Mouse (Mus musculus) fibroblast of lung, adult 2 months (primary cell): ENCODE data around the gene Stt3b.

ENCODE experiments used
- DNase-seq: peaks from one replicate; pipeline ENCODE4 v3.0.0-alpha.2; 2011; ENCODE audit warnings: low read depth

Stt3b gene

DNA sequence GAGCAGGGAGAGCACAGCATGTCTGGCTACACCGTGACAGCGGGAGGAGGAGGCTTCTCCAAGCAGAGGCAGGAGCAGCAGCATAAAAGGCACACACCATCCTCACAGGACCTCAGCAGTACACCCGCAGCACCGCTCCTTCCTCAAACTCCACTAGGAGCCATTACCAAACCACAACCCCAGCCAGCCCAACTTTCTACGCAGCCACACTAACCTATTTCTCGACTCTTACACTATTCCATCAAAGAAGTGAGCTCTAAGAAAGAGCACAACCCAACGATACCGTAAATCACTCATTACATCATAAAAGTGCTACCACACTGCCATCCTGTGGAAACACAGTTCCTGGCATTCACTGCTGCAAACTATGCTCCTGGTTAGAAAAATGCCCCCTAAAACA is 48.8 kb downstream of the Stt3b start:
- peak; percentile 9 for DNase-seq

DNA sequence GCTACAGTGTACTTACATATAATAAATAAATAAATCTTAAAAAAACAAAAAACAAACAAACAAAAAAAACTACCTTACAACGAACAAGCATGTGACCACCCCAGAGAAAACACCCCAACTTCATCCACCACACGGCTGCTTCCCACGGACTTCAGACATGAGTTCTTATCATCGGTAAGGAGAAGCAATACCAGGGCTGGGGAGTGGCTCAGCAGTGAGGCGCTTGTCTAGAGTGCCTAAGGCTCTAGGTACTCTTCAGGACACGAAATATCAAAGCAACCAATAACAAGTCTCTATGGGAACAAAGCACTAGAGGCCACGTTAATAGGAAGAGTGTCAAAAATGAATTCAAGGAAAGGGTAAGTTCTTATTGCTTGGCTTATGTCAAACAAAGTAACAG is 49.8 kb downstream of the Stt3b start:
- DNase-seq: no peak

DNA sequence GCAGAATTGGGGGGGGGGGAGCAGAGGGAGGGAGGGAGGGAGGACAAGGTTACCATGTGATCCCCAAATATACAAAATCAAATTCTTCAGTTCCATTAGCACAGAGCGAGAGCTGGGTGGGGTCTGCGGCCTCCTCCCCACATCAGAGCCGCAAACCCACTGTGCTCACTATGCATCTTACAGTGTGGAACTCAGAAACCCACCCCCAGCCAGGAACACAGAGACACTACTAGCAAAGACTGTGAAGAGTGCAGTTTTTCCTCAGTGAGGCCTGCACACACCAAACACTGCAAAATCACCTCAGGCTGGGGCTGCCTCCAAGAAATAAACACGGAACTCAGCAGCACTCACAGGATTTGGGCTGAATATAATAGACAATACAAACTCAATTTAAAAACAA is 50.4 kb downstream of the Stt3b start:
- no peak for DNase-seq

DNA sequence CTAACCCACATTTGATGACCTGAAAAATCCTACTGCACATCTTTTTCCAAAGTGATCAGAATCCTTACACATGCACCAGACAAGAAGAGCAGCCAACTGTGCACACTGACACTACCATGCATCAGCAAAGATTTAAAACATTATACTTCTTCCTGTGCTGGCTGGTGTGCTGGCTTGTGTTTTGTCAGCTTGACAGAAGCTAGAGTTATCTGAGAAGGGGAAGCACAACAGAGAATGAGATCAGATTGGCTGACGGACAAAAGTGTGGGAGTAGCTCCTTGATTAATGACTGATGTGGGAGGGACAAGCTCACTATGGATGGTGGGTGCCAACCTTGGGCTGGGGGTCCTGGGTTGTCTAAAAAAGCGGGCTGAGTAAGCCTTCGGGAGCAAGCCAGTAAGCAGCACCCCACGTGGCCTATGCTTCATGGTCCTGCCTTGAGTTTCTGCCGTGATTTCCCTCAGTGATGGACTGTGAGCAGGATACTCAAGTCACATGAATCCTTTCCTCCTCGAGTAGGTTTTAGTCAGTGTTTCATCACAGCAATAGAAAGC is 52.4 kb downstream of the Stt3b start:
- DNase-seq: no peak

DNA sequence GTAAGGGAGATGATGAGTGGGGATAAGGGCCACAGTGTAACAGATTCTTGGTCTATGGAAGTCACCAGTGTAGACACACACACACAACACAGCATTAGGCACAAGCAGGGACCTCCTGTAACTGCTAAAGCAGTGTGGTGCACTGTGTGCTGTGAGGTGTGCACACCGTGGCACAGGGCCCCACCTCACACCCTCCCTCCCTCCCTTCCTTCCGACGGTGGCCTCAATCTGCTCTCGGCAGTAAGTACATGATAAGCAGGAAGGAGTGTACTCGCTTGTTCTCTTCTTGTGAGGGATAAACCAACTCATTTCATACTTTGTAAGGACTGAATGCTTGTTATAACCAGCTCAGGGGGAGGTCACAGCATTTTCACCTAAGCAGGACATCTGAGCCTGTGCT is 61.1 kb downstream of the Stt3b start:
- no peak for DNase-seq

DNA sequence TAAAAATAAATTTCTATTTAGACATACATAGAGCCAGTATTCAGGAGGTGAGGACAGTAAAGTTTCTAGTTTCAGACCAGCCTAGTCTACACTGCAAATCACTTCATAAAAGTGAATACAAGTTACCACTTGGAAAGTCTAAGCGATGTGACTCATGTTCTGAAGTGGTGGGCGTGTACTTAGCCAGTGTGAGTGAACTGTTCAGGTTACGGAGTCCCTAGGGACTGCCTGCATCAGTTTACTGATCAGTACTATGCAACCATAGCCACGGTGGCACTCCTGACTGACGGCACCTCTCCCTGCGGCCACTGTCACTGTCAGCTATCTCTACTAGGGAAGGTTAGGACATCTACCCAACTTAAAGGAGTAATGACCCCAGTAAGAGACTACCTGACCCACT is 65.1 kb downstream of the Stt3b start:
- DNase-seq: no peak

DNA sequence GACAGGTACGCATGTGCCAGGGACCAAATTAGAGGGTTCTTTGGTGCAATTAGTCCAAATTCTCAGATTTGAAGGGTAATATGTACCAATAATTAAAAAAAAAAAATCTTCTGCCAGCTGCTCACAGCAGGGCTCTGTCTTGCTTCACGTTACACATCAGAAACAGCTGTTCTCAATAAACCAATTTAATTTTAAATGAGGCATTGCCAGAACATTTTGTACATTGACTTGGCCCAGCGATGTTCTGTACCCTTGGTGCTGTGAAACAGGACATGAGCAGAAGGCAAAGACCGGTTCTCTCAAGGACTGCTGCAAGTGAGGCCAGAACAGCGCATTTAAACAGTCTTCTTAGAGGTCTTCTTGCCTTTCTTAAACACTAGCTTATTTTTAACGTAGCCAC is 66.6 kb downstream of the Stt3b start:
- no peak for DNase-seq

DNA sequence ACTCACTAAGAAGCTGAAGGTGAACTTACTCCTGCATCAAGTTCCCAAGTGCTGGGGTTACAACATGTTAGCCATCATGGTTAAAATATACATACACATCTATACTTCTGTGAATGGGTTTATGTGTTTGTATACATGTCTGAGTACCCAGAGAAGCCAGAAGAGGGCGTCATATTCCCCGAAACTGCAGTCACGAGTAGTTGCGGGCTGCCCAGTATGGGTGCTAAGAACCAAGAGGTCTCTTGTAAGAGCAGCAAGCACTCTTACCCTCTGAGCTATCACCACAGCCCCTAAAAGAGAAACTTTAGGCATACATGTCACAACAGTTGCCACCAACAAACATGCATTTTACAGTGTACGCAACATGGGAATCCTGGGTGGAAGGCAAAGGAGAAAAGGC is 70.4 kb downstream of the Stt3b start:
- no peak for DNase-seq

DNA sequence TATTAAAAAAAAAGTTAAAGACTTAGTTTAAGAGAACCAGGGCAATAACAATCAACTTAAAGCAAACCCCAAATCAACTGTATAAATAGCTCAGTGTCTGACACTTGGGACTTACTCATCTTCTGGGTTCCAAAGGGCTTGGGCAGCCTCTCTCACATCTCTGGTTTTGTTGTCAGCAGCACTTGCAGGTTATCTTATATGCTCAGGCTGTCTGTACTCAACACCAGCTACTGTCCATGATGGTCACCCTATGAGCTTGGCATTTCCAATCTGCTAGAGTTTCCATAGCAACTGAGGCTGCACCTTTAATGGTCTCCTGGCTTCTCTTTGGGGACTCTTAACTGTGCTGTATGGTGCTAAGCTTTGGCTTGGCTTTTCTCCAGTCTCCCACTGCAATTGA is 72.3 kb downstream of the Stt3b start:
- DNase-seq: no peak

DNA sequence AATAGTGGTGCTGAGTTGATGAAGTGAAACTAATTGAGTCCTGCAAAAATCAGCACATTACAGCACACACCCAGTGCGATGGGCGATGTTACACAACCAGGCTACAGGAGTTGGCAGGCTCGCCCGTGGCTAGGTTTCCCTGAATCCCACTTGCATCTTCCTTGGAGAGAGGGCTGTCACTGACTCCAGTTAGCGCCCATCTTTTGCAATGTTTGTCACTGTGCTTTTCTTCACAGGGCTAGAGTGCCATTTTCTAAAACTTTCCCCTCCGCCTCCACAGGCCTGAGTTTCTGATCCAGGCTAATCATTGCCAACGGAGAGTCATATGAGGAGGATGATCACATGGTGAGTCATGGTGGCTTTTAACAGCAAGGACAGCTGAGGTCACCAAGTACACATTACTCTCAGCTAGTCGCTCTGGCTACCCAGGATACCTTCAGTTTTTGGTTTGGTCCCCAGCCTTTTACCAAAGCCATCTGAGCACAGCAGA is 73.8 kb downstream of the Stt3b start:
- DNase-seq: peak; percentile 65

DNA sequence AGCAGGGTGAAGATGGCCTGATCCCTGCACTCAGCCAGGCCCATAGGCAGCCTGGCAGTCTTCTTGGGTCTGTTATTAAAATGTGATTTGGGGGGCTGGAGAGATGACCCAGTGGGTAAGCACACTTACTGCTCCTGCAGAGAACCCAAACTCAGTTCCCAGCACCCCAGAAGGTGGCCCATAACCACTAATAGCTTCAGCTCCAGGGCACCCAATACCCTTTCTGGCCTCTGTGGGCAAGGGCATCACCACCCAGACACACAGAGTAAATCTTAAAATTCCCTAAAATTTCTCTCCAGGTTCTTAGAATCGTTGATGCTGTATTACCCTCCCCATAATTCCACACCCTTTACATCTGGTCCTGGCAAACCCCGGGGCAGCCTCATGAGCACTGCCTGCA is 75.7 kb downstream of the Stt3b start:
- no peak for DNase-seq

DNA sequence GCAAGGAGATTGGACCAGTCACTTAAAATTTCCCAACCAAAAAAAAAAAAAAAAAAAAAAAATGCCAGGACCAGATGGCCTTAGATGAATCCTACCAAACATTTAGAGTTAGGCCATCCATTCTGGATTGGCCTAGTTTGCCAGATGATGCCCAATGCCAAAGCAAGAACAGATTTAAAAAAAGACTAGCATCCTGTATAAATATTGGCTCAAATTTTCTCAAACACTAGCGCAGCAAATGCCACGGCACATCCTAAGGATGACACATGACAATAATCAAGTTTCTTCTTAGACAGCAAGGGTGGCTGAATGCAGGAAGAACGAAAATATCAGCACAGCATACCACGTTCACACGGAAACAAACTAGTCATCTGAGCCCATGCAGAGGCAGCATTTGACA is 76.5 kb downstream of the Stt3b start:
- DNase-seq: no peak

DNA sequence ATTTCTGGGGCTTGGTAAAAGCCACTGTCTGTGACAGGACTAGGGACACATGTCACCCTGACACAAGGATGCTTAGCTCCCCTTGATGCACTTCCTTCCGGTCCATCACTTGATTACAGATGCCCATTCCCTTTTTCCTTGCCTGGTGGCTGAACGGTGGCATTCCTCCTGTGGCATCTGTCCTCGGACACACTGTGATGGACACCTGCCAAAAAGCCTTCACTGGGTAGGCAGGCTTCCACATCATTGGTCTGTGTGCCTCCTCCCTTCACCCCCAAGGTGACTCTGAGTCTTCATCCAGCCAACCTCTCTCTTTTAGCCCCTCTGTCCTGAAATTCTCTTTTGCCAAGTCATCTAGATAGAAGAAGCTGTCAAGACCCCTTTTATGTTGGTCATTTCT is 78.7 kb downstream of the Stt3b start:
- DNase-seq: no peak

DNA sequence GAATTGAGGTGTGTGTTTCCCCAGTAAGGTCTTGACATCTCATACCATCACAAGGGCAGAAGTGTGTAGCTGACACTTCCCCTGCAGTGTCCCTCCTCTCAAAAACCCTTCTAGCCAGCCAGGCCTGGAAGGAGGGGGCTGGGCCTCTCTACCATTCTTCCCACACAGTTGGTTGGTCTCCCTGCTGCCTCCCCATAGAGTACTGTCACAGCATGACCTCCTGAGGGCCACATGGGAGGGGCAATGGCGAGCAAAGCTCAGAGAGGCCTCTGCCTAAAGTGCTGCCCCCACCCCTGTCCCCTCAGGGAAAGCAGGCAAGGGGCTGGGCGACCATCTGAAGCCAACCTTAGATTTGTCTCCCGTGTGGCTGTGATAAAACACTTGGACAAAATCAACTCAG is 80.1 kb downstream of the Stt3b start:
- no peak for DNase-seq

DNA sequence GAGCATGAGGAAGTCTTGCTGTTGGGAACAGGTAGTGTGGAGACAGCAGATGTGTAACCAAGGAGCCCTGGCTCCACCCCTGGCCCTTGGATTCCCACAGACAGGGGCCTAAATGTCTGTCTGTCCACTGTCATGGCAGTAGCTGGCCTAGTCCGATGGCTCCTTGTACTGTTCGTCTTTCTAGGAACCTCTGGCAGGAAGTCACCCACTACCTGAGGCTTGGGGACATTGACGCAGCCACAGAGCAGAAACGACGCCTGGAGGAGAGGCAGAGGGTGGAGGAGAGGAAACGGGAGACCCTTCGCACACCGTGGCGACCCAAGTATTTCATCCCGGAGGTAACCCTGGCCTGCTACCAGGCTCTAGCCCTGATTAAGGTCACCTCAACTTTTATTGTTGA is 80.5 kb downstream of the Stt3b start:
- no peak for DNase-seq

DNA sequence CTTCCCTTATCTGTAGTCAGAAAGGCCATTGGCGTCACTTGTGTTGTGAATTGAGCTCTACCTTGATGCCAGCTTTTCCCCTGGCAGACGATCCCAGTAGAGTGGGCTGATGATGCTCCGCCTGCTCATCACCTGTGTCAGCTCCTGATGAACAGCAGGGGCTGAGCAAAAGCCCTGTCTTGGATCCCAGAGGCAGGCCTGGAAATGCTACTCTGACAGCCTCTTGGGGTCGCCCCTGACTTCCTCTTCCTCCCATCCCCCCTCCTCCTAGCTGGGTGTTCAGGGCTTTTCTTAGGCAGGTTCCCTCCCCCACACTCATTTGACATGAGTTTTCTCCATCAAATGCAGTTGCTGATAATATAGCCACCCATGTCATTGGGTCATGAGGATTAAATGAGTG is 81.1 kb downstream of the Stt3b start:
- no peak for DNase-seq

DNA sequence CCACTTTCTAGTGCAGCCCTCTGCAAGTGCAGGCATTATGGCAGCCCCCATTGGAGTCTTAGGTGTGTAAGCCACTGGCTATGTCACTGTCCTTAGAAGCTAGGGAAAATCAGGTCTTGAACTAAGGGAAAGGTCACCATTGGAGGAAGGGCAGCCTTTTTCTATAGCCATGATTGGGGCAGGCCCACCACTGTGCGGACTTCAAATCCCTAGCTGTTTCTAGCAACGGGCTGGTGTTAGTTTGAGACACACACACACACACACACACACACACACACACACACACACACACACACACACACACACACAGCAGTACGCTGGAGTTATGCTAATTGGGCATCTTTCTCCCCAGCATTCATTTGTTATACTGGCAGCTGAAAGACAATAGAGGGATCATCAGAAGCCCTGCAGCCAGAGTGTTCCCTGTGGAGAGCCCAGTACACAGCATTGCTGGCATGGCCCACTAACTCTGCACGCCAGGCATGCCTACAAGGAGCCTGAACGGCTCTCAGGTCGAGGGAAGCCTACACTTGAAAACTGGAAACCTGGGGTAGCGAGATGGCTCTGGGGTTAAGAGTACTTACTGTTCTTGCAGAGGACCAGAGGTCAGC is 85.4 kb downstream of the Stt3b start:
- DNase-seq: no peak

DNA sequence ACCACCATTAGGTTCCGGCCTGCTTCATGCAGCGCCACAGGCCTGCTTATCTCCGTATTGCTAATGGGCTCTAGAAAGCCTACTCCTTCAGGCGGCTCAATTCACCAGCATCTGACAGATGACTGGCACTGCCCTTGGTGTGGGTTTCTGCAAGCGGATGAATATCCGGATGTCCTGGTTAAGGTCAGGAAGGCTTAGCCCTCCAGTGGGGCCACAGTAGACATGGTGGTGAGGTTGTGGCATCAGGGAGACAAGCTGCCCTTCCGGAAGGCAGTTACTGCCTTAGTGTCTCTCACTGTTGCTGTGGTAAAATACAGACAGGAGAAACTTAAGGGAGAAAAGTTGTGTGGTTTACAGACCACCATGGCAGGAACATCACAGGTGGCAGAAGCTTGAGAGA is 89.0 kb downstream of the Stt3b start:
- no peak for DNase-seq

DNA sequence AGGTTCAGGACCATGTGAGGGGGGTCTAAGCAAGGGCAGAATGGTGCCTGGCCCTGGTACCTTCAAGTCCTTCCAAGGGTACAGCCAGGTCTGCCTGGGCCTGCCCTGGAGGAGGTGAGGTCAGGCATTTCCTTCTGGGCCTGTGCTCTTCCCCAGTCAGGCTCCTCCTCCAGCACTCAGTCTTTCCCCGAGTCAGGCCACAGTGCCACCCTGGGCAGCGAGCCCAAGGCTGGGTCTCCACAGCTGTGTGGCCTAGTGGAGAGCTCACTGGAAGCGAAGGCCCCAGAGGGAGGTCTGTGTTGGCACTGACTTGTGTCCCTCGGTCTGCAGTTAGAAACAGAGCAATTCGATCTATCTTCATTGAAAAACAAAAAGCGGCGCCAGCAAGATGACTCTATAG is 89.8 kb downstream of the Stt3b start:
- no peak for DNase-seq

DNA sequence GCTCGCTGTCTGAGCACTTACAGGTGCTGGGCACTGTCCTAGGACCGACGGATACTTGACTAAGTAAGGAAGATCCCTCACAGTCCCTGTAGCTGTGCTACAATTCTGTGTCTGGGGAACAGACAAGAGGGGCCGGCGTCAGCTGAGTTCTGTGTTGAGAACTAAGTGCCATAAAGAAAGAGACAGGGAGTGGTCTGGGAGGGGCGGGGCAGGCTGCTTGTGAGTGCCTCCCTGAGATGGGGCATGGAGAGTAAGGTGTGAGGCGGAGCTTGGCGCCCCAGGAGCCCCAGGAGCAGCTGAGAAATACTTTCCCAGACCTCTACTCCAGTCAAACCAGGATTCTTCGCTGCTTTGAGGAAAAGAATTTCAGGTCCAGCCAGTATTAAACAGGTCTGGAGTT is 92.2 kb downstream of the Stt3b start:
- no peak for DNase-seq

DNA sequence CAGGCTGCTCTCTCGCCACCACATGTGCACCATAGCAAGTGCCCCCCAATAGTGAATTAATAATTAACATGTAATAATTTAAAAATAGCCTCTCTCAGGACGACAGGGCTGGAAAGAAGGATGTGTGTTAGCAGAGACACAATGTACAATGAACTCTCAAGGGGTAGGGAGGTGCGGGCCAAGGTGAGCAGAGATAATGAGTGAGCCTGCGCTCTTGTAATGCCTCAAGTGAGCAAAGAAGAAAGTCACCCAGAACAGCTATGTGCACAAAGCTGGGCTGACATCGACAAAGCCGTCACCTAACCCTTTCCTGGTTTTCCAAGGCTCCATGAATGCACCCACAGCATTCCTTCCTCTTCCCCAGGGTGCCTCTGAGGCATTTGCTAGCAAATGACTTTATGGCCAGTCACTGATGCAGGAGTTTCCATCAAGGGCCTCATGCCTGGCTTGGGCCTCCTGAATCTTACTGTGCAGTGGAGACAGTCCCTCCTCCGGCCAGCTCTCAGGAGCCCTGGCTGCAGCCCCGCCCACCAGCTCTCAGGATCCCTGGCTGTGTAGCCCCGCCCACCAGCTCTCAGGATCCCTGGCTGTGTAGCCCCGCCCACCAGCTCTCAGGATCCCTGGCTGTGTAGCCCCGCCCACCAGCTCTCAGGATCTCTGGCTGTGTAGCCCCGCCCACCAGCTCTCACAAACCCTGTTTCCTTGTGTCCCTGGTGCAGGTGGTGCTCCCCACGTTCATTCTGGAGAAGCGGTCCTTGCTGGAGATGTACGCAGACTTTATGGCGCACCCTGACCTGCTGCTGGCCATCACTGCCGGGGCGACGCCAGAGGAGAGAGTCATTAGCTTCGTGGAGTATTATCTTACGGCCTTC is 94.2 kb downstream of the Stt3b start:
- DNase-seq: no peak

DNA sequence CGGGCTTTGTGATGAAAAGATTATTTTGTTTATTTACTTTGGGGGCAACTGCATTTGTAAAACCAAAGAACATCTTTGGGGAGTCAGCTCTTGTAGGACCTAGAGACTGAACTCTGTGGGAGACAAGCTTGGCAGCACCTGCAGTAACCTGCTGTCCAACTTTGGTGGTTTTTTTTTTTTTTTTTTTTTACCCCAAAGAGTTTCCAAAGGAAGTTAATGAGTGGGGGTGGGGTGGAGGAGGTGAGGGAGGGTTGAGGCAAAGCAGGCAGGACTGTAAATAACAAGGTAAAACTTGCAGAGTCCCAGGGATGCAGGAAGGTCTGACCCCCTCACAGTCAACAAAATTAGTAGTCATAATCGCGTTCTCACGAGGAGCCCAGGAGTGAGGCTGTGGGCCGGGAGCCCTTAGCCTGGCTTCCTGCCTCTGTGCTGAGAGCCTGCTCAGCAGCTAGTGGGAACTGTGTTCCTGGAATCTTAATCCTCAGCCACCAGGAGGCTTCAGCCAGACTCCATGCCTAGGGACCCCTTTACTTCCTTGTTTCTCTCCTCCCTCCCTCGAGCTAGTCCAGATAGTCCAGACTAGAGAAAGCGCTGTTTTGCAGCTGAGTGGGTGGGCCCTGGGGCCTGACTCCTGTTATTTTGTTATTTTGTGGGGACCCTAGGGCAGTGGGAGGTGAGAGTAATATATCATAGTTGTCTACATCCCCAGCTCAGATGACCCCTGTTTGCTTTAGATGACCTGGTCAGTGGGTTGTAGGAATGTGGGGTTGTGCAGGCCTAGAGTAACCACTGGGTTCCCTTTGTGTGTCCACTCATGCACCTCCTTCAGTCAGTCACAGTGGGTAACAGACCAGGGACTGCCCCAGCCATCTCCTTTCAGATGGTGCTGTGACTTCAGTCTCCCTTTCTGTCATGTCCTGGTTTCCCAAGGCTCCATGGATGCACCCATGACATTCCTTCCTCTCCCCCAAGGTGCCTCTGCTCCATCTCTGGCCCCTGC is 95.3 kb downstream of the Stt3b start:
- DNase-seq: no peak
